Mouse (Mus musculus): ENCODE measurements around the gene Il5. TPM values are rescaled to one million over a fixed set of nuclear protein-coding genes. Genes with fewer than 3 reads are reported as not detected.

The Il5 gene
- total RNA-seq, 4 experiments from 2014 or later = 0.16 TPM; not detected in 3

DNA sequence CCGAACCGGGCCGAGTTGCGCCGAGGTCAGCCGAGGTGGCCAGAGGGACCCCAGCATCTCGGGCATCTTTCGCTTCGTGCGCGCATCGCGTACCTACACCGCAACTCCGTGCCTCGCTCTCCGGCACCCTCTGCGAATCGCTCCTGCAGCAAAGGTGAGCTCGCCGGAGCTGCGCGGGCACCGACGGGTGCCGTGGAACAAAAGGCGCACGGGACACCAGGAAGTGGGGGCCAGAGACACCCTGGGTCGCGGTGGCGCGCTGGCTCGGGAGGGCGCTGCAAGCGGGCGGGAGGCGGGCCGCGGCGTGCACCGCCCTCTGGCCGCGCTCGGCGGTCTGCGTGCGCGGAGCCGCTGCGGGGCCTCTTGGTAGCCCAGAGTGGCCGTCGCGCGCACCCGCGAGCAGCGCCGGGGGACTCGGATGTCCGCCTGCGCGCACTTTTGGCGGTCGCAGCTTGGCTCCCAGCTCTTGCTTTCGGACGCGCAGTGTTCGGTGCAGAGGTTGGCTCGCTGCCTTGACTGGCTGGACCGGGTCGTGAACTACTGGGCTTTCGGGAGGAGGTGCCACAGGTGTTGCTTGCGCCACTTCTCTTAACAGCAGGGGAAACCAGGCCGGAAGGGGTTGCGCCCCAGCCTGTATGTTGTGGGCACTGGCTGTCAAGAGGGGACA, 49.7 kb downstream of the Il5 start:
- DNase-seq (ENCODE audit: low spot score) = no peak

DNA sequence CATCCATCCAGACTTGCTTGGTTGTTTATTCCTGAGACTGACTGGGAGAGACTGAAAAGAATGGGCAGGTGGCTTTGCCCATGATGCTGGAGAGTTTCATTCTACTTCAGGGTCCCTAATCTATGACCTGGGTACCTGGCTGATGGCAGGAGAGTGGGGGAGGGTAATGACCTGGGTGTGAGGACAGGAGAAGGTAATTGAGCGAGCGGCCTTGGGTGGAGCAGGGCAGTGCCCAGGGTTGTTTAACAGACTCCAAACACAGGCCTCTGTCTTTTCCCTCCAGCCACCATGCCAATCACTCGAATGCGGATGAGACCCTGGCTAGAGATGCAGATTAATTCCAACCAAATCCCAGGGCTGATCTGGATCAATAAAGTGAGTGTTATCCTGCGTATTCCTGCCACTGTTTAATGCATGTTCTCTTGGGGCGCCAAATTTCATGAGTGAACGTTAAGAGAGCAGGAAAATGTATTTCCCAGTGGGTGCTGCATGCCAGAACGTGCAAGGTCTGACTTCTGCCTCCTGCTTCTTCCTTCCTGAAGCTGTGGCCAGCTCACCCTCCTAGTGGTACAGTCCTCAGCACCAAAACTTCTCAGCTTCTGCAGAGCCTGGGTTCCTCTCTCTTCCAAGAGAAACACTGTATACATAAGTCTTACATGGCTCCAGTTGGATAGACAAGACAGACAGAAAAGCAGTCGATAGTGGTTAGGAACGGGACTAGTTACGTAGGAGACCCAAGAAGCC, 50.6 kb downstream of the Il5 start:
- DNase-seq (ENCODE audit: low spot score) = no peak

DNA sequence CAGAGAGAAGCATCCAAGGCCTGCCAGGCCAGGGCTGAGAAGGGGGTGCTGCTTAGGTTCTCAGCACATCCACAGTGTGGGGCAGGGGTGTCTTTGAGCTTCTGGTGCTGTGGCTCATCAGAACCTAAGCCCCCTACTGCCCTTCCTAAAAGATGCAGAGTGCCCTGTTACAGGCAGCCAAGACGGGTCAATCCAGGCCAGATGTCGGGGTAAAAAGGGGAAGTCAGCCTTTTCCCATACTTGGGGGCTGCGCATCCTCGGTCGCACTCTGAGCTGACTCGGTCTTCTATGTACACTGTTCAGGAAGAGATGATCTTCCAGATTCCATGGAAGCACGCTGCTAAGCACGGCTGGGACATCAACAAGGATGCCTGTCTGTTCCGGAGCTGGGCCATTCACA, 51.9 kb downstream of the Il5 start:
- DNase-seq (ENCODE audit: low spot score) = no peak

DNA sequence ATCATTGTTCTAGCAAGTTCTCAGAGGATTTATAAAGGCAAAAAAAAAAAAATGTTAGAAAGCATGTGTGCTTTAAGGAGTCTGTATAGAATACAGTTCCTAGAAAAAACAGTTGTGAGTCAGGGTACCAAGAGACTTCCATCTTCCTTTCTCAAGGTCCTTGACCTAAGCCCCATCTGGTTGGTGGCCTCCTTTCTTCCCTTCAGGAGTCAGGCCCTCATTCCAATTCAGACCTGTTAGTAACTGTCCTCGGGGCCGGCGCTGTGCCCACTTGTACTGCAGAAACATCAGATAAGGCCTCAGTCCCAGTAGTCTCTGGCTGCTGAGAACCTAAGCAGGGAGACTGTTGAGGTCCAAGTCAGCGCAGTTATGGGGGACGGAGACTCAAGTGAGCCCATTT, 52.5 kb downstream of the Il5 start, which contains the start of gene Gm17334:
TSS of gene Gm17334 (minus strand) at position 101 of the 400 bp plus-strand sequence.
- DNase-seq (ENCODE audit: low spot score) = no peak

DNA sequence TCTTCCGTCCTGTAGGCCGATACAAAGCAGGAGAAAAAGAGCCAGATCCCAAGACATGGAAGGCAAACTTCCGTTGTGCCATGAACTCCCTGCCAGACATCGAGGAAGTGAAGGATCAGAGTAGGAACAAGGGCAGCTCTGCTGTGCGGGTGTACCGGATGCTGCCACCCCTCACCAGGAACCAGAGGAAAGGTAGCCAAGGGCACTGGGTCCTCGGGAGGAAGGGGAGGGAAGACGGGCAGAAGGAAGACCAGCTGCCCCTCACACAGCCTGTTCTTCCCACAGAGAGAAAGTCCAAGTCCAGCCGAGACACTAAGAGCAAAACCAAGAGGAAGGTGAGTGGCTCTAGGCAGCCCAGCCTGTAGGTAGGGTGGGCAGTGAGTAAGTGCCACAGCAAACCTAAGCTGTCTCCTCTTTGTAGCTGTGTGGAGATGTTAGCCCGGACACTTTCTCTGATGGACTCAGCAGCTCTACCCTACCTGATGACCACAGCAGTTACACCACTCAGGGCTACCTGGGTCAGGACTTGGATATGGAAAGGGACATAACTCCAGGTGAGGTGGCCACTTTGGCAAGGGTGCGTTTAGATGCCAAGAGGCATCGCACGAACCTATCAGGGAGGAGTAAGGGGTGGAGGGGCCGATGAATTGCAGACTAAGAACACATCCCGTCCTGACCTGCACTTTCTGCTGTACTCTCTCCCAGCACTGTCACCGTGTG, 53.2 kb downstream of the Il5 start:
- DNase-seq (ENCODE audit: low spot score) = no peak

Small RNA genes within 50 kb of the gene (microRNA-seq; reads per million reads assigned to microRNA genes)
- gene Mir7671 = not detected

Other genes starting within 250 kb of the Il5 start
- not detected for gene Gm9945, start 240.6 kb upstream of the Il5 start, total RNA-seq (2022)
- under 1 TPM; 0.22 to 0.44 (median 0.34) TPM for gene Sowaha, start 240.5 kb upstream of the Il5 start, total RNA-seq (2022)
- gene Sept8, start 201.5 kb upstream of the Il5 start, total RNA-seq (2022) = 10 to 100 TPM; 22.3 to 27.2 (median 25.6) TPM
- 10 to 100 TPM in 1 of 4 experiments, 1 to 10 TPM in 3; 8.2 to 10.3 (median 8.8) TPM for gene Kif3a, start 153.4 kb upstream of the Il5 start, total RNA-seq (2022)
- not detected for gene Il4, start 102.1 kb upstream of the Il5 start, total RNA-seq (2022)
- gene Il13, start 86.1 kb upstream of the Il5 start, total RNA-seq (2022) = not detected
- 1 to 10 TPM; 6.4 to 9.5 (median 7.3) TPM for gene Rad50, start 13.5 kb upstream of the Il5 start, total RNA-seq (2022)
- 10 to 100 TPM; 15.7 to 20.1 (median 17.2) TPM for gene Irf1, start 49.2 kb downstream of the Il5 start, total RNA-seq (2022)
- gene Gm17334, start 52.4 kb downstream of the Il5 start, total RNA-seq (2022) = under 1 TPM; 0.40 to 0.60 (median 0.45) TPM
- gene Gm12216, start 138.5 kb downstream of the Il5 start, total RNA-seq (2022) = 1 to 10 TPM; 1.2 to 3.0 (median 2.1) TPM
- 10 to 100 TPM; 19.8 to 26.2 (median 23.5) TPM for gene Slc22a5, start 170.9 kb downstream of the Il5 start, total RNA-seq (2022)

Measured in heart, adult 8-10 months (tissue).